Mouse (Mus musculus) lung, adult 18-20 months (tissue): ENCODE data around the gene Dnajc16.

Experiments used
- DNase-seq, 2 experiments: peaks; one replicate each; pipeline ENCODE4 v3.0.0; 2022; ENCODE audit warnings: mixed read lengths in 2 of 2

Dnajc16 gene

DNA sequence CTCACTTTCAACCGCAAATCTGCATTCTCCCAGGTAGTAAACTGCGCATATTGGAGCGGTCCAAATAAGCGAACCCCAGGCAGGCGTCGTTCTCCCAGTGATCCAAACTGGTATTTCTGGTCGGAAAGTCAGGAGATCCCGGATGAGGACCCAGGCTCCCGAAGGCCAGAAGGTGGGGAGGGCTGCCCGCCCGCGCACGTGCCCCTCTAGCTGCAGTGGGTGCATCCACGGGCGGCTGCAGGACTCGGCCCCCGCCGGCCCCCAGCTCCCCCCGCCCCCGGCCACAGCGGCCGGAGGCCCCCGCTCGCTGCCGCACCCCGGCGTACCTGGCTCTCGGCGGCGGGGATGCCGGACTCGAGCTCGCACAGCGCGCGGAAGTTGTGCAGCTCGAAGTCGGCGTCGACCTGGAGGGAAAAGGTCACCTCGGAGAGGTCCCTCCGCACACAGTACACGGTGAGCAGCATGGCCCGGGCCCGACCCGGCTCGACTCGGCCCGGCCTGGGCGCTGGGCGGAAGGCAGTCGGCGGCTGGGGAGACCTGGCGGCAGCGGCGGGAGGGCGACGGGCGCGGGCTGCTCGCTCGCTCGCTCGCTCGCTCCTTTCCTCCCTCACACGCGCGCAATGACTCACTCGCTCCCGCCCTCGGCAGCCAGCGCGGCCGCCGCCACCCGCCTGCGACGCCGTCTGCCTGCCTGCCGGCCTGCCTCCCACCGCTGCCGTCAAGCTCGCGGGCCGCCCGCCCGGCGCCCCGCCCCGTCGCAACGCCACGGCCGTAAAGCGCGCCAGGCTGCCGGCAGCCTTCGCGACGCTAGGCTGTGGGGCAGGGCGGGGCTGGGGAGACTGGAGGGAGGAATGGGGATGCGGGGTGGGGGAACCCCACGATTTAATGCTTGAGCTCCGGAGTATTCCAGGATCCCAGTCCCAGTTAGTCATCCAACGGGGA is 67.7 kb downstream of the Dnajc16 start, which contains the start of gene Ddi2:
Gene Ddi2 (minus strand): TSS at position 689 of the 942 bp plus-strand sequence.
- DNase-seq, result peak; percentile 89 to 93

DNA sequence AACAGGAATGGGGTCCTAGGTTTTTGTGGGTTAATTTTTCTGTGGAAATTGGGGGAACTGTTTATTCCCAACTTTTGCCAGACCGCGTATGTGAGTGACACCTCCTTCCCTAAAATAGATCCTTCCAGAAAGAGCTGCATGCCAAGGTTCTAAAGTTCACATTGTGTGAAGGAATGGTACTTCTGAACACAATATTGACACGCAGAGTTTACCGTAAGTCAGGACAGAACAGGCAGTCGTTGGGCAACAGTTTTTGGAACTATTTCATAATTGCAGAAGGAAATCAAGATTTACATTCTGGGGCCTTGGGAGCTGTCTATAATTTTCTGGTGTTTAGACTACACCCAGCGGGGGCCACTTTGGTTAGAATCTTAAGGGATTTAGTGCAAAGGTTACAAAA is 68.8 kb downstream of the Dnajc16 start:
- DNase-seq, result peak in 1 of 2 experiments; percentile 58

DNA sequence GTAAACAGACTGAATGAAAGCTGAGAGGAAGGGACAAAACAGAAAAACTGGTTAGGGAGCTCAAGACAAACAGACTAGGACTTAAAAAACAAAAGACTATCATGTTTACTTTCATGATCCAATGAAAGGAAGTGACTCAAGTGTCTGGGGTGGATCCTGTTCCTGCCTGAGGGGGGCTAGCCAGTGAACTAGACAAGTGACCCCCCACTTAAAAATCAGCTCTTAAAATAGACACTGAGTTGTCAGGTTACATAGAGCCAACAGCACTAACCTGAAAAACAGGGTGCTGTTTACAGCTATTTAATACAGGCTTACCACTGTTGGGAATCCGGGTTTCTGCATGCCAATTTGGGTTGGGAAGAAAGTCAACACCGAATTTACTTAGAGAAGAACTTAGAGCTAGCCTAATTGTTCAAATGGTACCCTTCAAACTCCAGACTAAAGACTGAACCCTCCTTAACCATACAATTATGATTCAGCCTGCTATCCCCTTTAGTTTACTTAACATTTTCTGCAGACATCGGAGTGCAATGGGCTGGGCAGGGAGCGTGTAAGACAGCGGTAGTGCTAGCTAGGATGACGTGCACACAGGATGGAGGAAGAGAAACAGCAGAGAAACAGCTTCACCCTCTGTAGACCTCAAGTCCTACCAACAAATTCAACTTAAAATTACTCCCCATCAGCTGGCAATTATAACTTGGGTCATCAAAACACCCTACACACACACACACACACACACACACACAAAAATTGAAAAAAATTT is 69.8 kb downstream of the Dnajc16 start:
- DNase-seq, result no peak

DNA sequence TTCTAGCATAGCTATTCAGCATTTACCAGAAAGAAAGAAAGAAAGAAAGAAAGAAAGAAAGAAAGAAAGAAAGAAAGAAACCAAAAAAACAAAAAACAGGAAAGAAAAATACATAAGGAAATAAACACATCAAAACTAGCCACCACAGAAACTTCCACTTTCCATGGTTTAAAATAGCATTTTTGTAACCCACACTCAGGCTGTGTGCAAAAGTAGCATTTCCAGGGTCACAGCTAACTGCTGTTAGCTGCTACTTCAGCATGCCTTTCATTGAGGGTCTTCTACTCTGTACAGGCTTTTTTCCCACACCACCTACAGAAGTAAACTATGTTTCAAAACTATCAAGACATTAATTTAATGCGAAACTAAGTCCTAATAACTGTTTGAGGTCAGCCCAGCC is 71.4 kb downstream of the Dnajc16 start:
- DNase-seq, result no peak

DNA sequence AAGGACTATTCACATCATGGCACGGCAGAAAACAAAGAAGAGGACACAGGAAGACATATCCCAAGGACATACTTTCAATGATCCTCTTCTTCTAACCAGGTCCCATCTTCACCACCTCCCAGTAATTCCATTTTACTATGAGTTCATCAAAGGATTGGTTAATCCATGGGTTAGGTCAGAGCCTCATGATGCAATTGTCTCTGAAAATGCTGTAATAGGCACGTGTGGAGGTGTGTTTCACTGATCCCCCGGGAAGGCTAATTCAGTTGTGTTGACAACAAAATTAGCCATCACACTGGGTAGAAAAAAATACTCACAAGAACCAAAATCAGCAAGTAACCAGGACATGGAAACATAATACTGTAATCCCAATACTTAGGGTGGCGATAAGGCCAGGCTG is 73.1 kb downstream of the Dnajc16 start:
- DNase-seq, result no peak

DNA sequence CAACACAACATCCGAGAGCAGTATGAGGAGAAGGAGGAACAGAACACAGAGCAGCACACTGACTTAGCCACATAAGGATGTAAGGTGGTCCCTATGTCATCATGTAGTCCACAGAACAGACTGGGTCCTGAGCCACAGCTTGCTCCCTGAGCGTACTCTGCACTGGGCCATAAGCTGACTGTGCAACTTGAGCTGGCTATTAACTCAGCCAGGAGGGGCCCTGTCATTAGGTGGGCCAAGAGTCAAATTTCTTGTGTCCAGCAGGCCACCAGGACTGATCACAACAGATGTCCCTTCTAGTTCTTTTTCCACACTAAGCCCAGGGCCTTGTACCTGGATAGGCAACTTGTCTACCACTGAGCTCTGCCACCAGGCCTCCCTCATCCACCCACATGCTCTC is 75.7 kb downstream of the Dnajc16 start:
- DNase-seq, result no peak

DNA sequence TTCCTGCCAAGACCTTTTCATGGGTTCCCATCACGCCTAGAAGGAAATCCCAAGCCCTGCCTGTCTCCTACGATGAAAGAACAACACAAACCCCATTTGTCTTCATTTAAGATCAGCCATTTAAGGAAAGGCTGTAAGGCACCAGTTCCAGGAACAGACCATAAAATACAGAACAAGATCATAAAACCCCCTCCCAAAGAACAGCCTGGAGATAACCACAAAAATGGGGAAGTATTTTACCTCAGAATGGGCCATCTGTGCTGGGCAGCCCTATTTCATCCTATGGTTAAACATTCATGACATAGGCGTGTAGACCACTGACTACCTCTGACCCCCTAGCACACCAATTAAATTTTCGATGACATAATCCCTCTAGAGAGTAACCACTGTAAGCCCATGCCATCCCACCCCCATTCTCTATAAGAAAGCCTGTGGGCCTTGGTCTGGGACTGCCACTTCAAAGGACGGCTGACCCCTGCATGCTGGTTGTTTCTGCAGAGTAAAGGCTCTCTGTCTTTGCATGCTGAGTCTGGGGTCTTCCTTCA is 77.1 kb downstream of the Dnajc16 start:
- DNase-seq, result no peak

DNA sequence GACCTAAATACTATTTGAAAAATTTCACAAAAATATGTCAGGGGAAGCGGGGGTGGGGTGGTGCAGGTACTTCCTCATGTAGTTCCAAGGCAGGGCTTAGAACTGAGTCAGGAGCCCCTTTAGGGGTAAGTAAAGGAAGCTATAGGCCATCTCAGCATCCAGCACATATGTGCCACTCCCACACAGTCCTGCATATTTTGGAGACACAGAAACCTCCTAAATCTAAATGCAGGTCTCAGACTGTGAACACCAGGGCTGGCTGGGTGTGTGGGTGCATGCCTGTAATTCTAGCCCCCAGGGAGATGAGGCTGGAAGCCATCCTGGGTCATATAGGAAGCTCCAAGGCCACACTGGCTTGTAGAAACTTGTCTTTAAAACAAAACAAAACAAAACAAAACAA is 79.5 kb downstream of the Dnajc16 start:
- DNase-seq, result no peak
